Mouse (Mus musculus) ovary, adult 18-20 months (tissue): ENCODE data around the gene Nufip1.
A peak's percentile ranks its signal among the peaks of the same experiment; 100 is the strongest.

Source experiments
- DNase-seq: peaks from one replicate; pipeline ENCODE4 v3.0.0; 2022; ENCODE audit warnings: low spot score, mixed read lengths

Gene Nufip1

DNA sequence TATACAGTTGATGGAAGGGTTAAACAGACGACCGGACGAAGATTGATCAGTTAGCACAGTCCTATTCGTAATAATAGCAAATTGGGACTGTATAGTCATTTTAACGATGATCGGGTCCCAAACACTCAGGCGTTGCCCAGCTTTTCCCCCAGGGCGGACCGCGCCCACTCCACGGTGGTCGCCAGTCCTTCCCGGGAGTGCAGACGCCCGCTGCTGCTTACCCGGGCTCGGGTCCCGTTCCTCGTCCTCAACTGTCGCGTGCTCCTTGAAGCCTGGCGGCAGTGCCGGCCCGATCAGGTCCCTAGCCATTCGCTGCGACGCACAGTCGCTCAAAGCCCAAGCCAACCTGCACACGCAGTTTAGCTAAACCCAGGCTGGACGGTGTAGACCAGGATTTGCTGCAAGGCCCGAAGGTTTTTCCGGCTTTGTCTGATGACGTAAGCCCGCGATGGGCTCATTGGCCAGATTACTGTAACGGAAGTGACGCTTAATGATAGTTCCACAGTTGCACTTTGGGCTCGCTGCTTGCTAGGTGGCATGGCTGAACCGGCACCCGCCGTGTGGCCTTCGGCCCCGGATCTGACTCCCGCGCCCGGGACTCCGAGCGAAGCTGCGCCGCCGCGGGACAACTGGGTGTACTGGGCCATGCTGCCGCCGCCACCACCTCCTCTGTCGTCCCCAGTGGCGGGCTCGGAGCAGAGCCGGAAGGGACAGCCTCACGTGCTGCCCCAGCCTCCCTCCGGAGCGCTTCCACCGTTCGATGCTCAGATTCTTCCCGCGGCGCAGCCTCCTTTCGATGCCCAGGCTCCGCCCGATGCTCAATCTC is at the start of gene Nufip1, which contains the start of gene Gpalpp1:
Gene Nufip1 (plus strand): TSS at position 496 of the 826 bp plus-strand sequence.
Gene Gpalpp1 (minus strand): TSS at position 365 of the 826 bp plus-strand sequence.
- DNase-seq = peak; percentile 84

DNA sequence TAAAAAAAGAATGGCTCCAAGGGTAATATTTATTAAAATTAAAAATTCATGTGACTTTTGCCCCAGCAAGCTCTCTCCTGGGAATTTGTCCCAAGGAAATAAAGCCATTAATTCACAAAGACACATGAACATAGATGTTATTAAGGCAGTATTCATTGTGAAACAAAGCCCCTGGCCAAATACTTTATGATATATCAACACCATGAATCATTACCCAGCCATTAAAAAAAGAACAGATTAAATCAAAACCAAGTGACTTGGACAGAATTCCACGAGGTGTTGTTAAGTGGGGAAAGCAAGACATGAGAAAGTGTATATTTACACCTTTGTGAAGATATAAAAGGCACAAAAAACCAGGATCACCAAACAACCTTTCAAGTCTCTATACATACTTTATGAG is 43.5 kb upstream of the Nufip1 start:
- DNase-seq = no peak

DNA sequence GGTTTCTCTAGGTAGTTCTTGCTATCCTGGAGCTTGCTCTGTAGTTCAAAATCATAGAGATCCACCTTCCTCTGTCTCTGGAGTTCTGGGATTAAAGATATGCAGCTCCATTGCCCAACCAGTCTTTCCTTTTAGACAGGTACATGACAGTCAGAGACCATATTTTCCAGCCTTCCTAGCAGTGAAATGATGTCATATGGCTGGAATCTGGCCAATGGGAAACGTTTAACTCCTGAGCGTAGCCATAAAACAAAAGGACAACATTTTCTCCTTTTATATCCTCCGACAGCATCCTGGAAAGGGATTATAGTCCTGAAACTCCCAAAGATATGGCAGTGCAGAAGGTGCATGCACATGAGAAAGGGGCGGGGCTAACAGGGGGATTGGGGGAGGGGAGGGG is 42.4 kb upstream of the Nufip1 start:
- no peak for DNase-seq

DNA sequence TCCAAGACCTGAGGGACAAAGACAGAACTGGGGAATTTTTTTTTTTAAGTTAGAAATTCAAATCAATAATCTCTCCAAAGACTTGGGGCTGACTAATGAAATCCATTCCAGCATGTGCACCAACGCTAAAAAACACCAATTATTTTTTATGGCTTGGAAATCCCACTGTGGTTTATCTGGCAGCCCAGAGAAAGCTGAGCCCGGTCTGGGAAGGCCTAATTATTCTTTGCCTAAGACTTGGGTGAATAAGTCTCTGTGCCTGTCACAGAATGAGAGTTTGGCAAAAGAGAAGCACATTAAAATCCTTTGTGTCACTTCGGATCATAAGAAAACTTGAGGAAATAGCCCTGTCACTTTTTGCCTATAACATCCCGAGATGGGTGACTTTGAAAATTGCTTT is 41.4 kb upstream of the Nufip1 start:
- no peak for DNase-seq

DNA sequence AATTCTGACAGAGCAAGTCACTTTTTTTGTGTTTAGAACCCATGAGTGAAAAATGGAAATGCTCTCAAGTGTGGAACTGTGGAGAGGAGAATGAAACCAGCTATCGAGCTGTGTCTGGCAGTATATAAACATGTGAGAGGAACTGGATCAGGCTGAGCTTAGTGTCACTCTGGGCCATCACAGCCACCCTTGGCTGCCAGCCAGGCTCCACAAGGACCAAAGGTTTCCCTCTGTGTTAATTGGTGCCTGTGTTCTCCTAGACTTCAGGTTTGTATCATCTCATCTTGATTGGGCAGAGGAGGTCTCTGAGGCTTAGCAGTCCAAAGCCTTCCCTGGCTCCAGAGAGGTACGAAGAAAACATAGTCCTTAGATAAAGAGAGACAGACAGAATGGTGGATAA is 38.1 kb upstream of the Nufip1 start:
- no peak for DNase-seq

DNA sequence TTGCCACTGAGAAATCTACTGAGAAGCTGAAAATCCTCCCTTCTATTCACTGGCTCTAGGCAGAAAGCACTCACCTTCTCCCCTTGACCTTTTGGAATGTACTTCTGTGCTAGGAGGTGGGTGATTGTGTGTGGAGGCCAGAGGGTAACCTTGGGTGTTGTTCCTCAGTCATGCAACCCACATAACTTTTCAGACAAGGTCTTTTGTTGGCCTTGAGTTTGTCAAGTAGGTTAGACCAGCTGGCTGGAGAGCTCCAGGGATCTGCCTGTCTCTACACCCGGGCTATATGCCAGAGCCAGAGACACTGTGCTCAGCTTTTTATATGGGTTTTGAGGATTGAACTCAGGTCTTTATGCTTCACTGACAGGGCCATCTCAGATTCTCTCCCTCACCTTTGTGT is 36.5 kb upstream of the Nufip1 start:
- DNase-seq = no peak

DNA sequence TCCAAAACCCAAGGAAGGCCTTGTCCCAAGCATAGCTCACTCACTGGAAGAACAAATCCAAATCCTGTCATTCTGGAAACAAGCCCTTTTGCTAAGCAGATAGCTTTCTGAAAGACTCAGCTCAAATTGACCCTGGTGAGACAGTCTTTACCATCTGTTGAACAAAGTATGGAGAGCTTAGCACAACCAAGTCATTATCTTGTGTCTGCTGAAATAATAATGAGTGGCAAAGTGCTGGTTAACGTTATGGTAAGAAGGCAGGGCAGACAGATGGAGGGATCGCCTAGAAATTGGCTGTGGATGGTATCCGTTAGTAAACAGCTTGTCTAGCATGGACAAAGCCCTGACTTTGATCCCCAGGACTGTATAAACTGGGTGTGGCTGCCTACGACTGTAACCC is 35.0 kb upstream of the Nufip1 start:
- no peak for DNase-seq

DNA sequence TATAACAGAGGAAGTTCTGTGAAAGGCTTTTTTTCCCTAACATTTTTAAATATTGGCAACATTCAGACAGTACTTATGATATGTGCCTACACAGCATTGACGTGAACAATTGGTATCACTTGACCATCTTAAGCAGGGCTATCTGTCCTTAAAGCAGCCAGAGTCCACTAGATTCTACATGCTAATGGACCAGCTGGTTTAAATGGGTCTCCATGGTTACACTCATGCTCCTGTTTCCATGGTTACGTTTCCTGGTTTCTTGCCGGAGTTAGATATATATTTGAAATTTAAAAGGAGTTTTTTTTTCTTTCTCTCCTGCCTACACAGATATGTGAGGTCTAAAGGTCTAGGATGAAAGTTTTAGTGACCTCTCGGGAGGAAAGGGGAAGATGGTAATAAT is 34.1 kb upstream of the Nufip1 start:
- DNase-seq = no peak

DNA sequence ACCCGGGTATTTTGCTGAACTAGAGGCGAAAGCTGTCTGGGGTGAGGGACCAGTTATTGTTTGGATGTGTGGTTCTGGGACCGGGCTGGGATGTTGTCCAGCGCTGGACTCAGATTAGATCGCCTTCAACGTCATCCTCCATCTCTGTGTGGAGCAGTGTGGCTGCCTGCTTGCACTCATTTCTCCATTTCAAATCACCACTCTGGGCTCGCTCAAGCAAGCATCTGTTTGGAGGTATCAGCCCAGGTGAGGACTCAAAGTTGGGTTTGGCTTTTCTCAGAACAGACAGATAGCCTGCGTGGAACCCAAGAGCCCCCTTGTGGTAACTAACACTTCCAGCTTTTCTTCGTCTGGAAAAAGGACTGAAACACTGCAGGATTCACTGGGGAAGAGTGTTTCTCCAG is 33.6 kb upstream of the Nufip1 start:
- DNase-seq = no peak

DNA sequence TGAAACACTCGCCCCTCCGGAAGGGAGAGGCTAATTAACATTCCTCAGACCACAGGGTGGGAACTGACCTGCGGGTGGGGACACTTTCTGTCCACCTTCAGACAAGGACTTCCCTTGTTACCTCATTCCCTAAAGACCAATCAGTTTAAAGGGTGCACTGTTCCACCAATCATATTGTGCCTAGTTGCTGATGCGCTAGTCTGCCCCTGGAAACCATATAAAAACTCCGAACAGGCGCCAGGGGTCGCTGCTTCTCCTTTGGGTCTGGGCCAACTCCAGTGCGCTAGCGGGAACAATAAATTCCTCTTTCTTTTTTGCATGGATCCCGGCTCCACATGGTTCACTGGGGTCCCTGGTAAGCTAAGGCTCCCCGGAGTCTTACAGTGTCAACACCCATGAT is 29.2 kb upstream of the Nufip1 start:
- DNase-seq = no peak

DNA sequence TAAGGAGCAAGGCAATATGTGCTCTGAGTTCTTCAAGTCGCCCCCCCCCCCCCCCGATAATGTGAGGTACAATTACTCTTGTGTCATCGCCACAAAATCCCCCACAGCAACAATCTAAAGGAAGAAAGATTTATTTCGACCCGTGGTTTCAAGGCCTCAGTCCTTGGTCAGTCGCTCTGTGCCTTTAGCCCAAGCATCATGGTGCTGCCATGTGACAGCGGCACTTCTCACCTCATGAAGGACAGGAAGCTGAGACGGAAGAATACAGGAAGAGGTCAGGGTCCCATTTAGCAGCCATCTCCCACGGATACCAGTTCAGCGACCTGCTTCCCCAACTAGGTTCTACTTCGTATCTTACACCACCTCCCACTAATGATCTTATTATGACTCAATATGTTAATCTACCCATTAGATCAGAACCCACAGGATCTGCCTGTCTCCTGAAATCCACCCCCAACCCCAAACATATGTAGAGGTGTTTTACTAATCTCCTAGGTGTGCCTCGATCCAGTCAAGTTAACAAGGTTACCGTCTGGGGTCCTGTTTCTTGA is 28.5 kb upstream of the Nufip1 start:
- no peak for DNase-seq

DNA sequence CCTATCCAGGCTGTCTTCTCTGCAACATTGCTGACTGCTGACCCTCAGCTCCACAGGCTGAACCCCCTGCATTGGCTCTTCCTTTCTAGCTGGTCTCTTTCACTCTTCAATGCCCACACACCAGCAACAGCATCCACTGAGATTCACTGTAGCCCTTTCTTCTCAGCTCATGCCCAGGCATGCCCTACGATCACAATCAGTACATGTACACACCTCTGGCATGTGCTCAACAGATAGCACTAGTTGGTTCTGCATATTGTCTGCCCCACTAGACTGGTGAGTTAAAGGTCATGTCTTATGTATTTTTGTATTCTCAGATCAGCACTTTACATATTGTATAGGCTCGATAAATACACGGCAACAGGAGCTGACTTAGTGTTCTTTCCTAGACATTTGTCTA is 26.5 kb upstream of the Nufip1 start:
- no peak for DNase-seq

DNA sequence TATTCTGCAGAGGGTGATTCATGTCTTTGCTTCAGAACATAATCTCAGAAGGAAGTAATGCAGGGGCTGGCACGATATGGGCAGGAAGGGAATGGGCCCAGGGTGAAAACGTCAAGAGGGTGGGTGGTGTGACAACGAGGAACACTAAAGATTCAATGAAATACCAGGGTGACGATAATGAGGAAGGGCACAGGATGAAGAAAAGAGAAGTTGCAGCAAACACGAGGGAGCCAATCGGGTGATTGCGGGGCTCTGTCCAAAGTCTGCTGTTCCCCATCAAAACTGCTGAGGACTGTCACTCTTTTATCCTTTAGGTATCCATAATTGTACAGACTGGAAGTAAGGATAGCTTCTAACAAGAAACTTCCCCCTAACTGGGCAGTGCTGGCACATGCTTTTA is 13.4 kb upstream of the Nufip1 start:
- no peak for DNase-seq

DNA sequence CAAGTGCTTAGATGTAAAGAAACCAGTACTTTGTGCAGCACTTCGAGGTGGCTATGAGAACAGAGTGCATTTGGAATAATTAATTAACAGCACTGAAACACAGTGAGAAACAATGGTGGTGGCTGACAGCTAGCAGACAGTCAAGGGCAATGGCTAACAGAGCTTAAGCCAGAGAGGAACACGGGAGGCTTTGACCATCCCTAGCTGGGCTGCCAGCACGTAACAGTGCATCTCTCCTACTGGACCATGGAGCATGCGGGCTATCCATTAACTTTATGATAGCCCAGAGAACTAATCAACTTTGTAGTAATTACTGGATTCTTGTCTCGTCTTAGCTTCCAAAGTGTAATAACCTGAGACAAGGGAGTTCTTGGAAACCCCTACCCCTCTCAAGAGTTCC is 12.9 kb upstream of the Nufip1 start:
- no peak for DNase-seq

DNA sequence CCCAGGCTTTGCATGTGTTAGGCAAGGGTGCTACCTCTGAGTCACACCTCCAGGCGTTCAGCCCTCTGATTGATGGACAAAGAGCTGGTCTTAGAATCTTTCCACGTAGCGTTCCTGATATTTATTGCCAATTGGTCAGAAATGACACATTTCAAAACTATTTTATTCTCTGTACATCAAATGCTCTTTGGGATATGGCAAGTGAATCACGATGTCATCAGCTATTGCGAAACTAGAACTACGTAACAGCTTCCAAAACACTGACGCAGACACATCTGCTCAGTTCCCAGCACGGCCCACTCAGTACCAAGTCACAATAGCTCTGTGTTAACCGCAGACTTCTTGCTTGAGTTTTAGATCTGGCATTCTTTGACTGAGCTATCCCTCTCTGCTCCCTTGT is 11.1 kb upstream of the Nufip1 start:
- DNase-seq = no peak

DNA sequence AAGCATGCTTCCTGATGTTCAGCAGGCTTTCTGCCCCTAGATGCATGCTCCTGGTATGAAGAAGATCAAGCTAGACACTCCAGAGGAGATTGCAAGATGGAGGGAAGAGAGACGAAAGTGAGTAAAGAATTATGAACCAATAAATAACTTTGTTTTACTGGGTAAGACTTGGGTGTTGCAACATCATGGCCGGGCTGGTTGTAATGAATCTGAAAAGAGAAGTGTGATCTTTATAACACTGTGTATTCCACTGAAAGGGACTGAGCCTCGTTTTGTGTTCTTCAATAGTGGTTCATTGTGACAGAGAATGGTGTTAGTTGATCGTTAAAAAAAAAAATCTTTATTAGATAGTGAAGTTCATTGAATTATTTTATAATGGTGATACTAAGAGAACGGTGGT is 5.1 kb downstream of the Nufip1 start:
- no peak for DNase-seq

DNA sequence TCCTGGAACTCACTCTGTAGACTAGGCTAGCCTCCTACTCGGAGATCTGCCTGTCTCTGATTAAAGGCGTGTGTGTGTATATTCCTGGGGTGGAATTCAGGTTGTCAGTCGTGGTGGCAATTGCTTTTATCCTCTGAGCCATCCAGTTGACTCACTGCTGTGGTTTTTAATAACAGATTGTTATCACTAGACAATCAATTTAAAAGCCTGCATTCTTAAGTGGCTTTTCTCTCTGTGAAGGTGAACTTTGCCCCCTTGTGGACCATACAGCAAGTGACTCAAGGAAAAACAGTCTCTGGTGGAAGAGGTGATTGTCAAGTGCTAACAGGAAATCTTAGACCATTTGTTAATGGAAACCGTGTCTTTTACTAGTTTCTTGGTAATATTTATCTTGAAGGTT is 8.3 kb downstream of the Nufip1 start:
- no peak for DNase-seq

DNA sequence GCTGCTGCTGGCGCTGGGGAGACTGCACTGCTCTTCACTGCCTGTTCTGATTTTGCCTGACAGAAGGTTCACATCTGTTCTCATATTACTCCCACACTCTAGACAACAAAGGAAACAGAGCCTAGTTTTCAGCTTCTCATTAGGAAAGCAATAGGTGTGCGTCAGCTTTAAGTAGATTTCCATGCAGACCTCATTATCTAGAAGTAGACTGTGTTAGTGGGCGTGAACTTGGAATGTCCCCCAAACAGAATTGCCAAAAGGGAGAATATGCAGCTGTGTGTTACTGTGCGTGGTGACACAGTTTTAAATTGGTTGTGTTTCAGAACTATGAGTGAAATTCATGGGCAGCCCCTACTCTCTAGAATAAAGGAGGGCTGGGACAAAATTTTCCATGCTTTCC is 9.8 kb downstream of the Nufip1 start:
- DNase-seq = no peak

DNA sequence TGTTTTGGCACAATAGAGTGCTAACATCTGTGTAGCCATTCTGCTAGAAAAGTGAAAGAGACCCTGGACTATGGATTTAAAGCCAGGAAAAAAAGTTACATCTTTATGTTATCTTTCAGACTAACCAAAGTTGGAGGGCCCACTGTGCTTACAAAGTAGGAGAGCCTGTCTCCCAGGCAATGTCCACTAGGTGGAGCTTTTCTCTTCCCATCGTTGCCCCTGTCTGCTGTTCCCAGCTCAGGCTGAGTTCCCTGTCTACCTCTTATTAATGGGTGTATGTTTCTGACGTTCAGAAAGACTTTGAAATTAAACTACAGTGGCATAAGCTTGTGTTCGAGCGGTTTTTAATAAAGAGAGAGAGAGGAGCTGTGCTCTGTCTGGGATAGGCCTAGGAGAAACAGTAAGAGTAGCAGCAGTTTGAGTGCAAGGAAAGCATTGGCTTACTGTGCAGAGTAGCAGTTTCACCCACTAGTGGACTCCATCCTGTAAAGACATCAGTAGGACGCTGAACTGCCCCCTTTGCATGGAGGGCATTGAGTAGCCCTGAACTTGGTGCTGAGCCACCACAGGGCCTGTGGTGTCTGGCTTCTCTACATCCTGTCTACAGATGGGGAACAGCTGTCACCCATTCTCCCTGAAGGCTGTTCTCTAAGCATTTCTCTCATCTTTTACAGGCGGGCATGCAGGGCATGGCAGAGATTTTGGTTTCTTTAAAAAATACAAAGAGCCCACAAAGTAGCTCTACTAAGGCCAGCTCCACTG is 11.4 kb downstream of the Nufip1 start:
- DNase-seq = no peak

DNA sequence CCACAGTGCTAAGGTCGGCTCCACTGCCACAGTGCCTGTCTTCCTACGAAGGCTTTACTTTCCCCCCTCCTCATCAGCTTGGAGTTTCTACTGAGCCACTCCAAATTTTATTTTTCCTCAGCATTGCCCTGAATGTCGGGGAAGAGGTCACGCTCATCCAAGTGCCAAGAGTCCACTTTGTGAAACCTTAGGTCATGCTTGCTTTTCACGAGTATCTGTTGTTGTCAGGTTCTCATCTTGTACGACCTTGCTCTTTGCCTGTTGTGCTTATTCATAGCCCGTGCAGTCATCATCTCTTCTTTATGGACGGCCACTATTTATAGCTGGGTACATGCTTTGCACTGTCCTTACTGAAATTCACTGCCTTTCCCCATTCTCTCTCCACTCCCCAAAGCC is 12.0 kb downstream of the Nufip1 start:
- no peak for DNase-seq

DNA sequence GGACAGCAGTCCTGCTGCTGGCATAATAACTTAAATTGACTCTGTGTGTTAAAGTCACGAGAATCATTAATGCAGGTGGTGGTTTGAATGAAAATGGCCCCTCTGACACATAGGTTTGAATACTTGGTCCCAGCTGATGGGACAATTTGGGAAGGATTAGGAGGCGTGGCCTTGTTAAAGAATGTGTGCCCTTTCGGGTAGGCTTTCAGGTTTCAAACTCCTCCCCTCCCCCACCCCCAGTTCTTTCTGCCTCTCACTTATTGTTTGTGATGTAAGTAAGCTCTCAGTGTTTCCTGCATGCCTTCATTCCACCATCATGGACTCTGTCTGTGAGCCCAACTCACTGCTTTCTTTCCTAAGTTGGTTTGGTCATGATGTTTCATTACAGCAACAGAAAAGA is 16.6 kb downstream of the Nufip1 start:
- no peak for DNase-seq

DNA sequence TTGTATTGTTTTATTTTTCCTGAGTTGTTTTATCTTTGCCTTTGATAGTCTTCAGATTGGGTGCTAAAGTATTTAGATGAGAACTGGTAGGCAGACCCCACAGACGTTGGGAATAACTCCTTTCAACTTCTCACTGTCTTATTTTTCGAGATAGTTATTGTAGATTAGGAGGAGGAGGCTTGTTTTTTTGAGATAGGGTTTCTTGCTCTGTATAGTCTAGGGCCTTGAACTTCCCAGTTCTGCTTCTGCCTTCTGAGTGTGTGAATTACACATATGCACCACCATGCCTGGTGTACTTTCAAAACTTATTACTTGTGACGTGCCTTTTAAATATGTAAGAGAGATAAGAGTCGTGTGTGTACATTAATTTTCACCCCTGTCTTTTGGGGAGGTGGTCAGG is 17.5 kb downstream of the Nufip1 start:
- no peak for DNase-seq

DNA sequence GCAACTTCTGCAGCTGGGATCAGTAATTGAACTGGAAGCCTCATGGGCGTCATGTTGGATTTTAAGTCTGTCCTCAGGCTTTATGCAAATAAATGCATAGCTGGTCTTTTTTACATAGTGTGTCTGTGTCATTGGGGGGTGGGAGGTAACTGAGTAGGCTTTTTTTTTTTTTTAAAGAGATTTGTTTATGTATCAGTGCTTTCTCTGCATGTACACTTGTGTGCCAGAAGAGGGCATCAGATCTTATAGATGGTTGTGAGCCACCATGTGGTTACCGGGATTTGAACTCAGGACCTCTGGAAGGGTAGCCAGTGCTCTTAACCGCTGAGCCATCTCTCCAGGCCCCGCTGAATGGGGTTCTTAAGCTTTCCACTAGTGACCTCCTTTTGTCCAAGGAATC is 24.3 kb downstream of the Nufip1 start:
- no peak for DNase-seq
